Mouse (Mus musculus): ENCODE measurements around the gene Aff3.

DNA sequence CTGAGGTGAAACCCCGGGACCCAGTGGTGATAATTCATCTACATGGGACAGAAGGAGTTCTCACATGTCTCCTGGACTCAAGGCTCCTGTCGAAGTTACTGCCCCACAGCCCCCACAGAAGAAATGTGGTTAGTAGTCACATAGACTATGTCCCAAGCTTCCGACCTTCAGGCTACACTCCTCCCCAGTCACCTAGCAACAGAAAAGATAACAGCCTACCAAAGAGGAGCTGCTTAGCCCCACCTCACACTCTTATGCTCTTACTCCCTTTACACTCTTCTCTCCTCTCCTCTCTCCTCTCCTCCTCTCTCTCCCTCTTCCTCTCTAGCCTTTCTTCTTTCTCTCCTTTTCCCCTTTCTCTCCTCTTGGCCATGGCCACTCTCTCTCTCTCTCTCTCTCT is 286.8 kb downstream of the Aff3 start:
- TF ChIP-seq EP300 (IDR thresholded peaks at IDR 0.05; ENCODE audit: low read depth) (no peak), CTCF (IDR thresholded peaks at IDR 0.05; ENCODE audit: low read depth) (no peak)
